11 mouse cellular contexts compared by ENCODE assay signal in the genomic region with DNA sequence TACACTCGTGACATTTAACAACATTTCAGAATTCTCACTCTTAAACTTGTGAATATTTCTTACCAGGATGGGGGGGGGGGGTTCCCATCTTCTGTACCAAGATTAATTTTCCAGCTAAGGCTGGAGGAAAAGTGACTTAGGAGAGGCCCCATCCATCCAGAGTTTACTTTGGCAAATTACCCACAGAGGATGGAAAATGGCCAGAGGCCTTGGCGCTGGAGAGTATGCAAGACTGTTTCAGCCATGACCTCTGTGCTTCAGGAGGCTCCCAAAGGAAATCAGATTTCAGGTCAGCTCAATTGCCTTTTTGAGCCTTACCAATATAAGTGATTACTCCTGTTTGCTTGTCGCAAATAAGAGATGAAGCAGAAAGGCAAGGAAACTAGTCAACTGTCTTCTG.
DNase-seq lines count a peak whose midpoint lies in the region; ATAC-seq and TF ChIP-seq lines count a peak whose summit lies in the region.
"Had no signal": no experiment of that assay in that cellular context is flagged by ENCODE, and none has a peak within 500 bp of the region (broad histone marks: within the 10 kb centered on the region; RNA-seq: fewer than 3 reads in every experiment).

No protein-coding gene starts in this region.

- no peak for TF ChIP-seq CTCF in lung, embryonic 14.5 days (IDR thresholded peaks at IDR 0.05; ENCODE audit: low read depth)

- no peaks in the 10 kb centered on the region for H3K9me3 ChIP-seq in lung, embryonic 14.5 days (ENCODE audit: low read depth, low read length)
- H3K9me3 ChIP-seq in hindbrain, embryonic 12.5 days (replicated peaks): no peaks in the 10 kb centered on the region
- H3K9me3 ChIP-seq: embryonic facial prominence, embryonic 12.5 days; midbrain, embryonic 13.5 days had no signal

- peak; percentile 6 for DNase-seq in NIH3T3 (ENCODE audit: low read depth)
- DNase-seq in adrenal gland, adult 8-10 months: peak; percentile 81
- DNase-seq in heart, adult 8-10 months (ENCODE audit: low spot score): peak; percentile 85
- DNase-seq in lung, embryonic 14.5 days: peak; percentile 50
- no peak for DNase-seq in right cerebral cortex, postnatal 4 days
- DNase-seq: thymus, postnatal 25 days had no signal

- H3K4me2 ChIP-seq in lung, embryonic 14.5 days: no peak overlapping the region
- H3K4me2 ChIP-seq in hindbrain, embryonic 12.5 days (replicated peaks): no peak overlapping the region
- H3K4me2 ChIP-seq: embryonic facial prominence, embryonic 12.5 days; liver, embryonic 11.5 days; midbrain, embryonic 13.5 days had no signal

- H3K27ac ChIP-seq in lung, embryonic 14.5 days (ENCODE audit: low read depth): no peak overlapping the region
- H3K27ac ChIP-seq in hindbrain, embryonic 12.5 days: no peak overlapping the region
- H3K27ac ChIP-seq: embryonic facial prominence, embryonic 12.5 days; midbrain, embryonic 13.5 days had no signal

- H3K9ac ChIP-seq in lung, embryonic 14.5 days: no peak overlapping the region
- H3K9ac ChIP-seq in hindbrain, embryonic 12.5 days: no peak overlapping the region
- H3K9ac ChIP-seq: embryonic facial prominence, embryonic 12.5 days; midbrain, embryonic 13.5 days had no signal

- H3K4me1 ChIP-seq in lung, embryonic 14.5 days (ENCODE audit: insufficient read depth): no peaks in the 10 kb centered on the region
- H3K4me1 ChIP-seq in hindbrain, embryonic 12.5 days: no peaks in the 10 kb centered on the region
- H3K4me1 ChIP-seq: embryonic facial prominence, embryonic 12.5 days; midbrain, embryonic 13.5 days had no signal

- H3K27me3 ChIP-seq in lung, embryonic 14.5 days (ENCODE audit: insufficient read depth, low read length): no peaks in the 10 kb centered on the region
- H3K27me3 ChIP-seq in hindbrain, embryonic 12.5 days: no peaks in the 10 kb centered on the region
- H3K27me3 ChIP-seq: embryonic facial prominence, embryonic 12.5 days; midbrain, embryonic 13.5 days had no signal

- WGBS in lung, embryonic 14.5 days: 61% methylated on average over 3 of the region's 3 CpGs
- 71% methylated on average over 3 of the region's 3 CpGs for WGBS in hindbrain, embryonic 12.5 days

- no peaks in the 10 kb centered on the region for H3K36me3 ChIP-seq in lung, embryonic 14.5 days (ENCODE audit: insufficient read depth)
- H3K36me3 ChIP-seq in hindbrain, embryonic 12.5 days: no peaks in the 10 kb centered on the region
- H3K36me3 ChIP-seq: embryonic facial prominence, embryonic 12.5 days; midbrain, embryonic 13.5 days had no signal

- ATAC-seq in lung, embryonic 14.5 days (ENCODE audit: insufficient read depth): no peak
- no peak for ATAC-seq in megakaryocyte-erythroid progenitor cell, adult 5-6 weeks (replicated peaks; ENCODE audit: low FRiP score, low TSS enrichment, poor library complexity, severe bottlenecking)
- ATAC-seq in hindbrain, embryonic 12.5 days (ENCODE audit: low FRiP score): no peak
- ATAC-seq: midbrain, embryonic 13.5 days had no signal

- H3K4me3 ChIP-seq in lung, embryonic 14.5 days (ENCODE audit: low read depth, low read length): no peak overlapping the region
- H3K4me3 ChIP-seq in hindbrain, embryonic 12.5 days: no peak overlapping the region
- H3K4me3 ChIP-seq: embryonic facial prominence, embryonic 12.5 days; midbrain, embryonic 13.5 days had no signal
